Mouse (Mus musculus) left cerebral cortex, adult 2 months (tissue): ENCODE measurements around the gene Chrne. TPM values are rescaled to one million over a fixed set of nuclear protein-coding genes. Genes with fewer than 3 reads are reported as not detected.

Source experiments
- DNase-seq, 2 experiments: peaks; one replicate each; pipeline ENCODE4 v3.0.0; 2021 to 2022; ENCODE audit warnings: low spot score in 2 of 2, mixed read lengths in 1 of 2; ENCODE audit errors: extremely low spot score in 1 of 2
- H3K27ac ChIP-seq: fragments of 200-600 bp; 2 replicates; pipeline ENCODE4 v1.8.1; 2022
- H3K4me3 ChIP-seq: fragments of 200-600 bp; 2 replicates; pipeline ENCODE4 v1.8.1; 2022
- CTCF ChIP-seq: fragments of 200-600 bp; IDR thresholded peaks from 2 replicates; pipeline ENCODE4 v1.8.1; 2022; ENCODE audit warnings: antibody characterized with exemption, mild to moderate bottlenecking, moderate library complexity
- intact Hi-C: fragments of 180-260 bp; cut with DNase I; formaldehyde crosslinking; loops from one replicate; pipeline ENCODE4 v1.15.1; 2025
- total RNA-seq, 2 experiments: library from RNA; stranded (reverse); gene quantifications; 2 replicates each; pipeline ENCODE4 v1.2.3; 2021

The Chrne gene
- total RNA-seq, 2 experiments from 2014 or later = not detected

DNA sequence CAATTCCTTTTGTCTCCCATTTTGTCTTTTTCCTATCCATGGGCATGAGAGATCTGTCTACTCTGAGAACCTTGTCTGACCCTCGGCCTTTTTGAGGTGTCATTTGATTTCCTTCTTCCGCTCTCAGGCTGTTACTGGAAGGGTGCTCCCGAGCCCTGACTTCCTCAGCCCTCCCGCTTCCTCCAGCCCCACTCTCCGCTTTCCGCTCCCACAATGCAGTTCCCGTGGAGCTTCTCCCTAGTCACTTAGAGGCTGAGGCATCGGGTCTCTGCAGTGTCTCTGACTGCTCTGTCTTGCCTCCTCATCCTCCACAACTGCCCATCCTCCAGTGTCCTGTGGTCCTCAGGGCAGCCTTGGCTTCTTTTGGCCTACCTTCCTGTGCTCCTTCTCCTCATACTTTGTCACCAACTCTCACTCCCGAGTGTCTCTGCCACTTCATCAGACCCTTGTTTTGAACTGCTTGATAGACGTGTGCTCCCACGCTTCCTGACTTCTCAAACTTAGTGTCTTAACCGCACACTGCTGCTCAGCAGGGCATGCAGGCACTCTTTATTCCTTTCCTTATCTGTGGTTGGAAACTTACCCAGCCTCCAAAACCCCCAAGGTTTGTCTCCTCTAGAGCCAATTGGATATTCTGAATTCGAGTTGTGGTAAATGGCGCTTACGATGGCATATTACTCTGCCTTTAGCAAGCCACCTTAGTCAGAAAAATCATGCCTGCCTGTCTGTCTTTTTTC, 24.6 kb downstream of the Chrne start:
- TF ChIP-seq CTCF = no peak
- intact Hi-C loops = no loop called here

DNA sequence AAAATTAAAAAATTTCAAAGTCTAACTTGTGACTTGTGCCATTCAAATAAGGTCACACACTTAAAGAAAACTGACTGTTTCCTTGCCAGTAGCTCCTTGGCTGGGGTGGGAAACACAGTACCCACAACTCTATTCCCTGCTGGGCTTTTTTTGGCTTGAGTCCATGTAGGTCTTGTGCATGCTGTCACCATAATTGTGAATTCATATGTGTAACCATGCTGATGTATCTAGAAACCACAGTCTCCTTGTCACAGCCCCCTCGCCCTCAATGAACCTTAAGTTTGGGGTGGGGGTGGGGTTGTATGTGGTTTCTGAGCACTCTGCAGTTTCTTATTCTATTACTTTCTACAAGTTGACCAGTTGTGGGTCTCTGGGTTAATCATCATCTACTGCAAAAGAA, 27.3 kb downstream of the Chrne start:
- no peak overlapping the region for H3K4me3 ChIP-seq
- intact Hi-C loops = no loop called here
- no peak for DNase-seq
- TF ChIP-seq CTCF = no peak
- no peak overlapping the region for H3K27ac ChIP-seq

More for the DNA sequence above, 24.6 kb downstream of the Chrne start:
- H3K4me3 ChIP-seq = no peak overlapping the region
- no peak for DNase-seq
- H3K27ac ChIP-seq = peak overlapping the region; percentile 37

- TF ChIP-seq CTCF = no peak
- intact Hi-C loops = no loop called here
- no peak overlapping the region for H3K4me3 ChIP-seq
- H3K27ac ChIP-seq = peak overlapping the region; percentile 73
- DNase-seq = no peak
Measured at GRCm38 (mm10) chr11:70586954-70587353, 32.1 kb downstream of the Chrne start.

DNA sequence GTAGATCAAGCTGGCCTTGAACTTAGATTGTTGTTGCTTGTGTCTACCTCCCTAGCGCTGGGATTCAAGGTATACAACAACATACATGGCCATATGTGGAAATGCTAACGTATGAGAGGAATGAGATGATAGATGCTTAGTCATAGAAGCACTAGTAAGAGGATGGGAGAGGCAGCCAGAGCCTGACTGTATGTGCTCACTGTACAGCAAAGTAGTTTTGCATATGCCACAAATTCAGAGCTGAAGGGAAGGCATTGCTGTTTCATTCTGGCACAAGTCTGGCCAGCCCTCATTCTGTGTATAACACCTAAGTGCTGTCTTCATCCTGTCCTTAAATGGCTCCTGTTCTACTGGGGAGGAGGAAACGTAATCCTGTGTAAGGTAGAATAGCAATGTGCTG, 32.8 kb downstream of the Chrne start:
- peak overlapping the region; percentile 73 for H3K27ac ChIP-seq
- no peak for TF ChIP-seq CTCF
- no peak for DNase-seq
- H3K4me3 ChIP-seq = no peak overlapping the region
- intact Hi-C loops = no loop called here

- Histone ChIP-seq H3K4me3 (no peak overlapping the region), H3K27ac (peak overlapping the region; percentile 73)
- no peak for TF ChIP-seq CTCF
- intact Hi-C loops = loop anchor here (2.0 kb wide), 1 partner anchor 21 kb away; no protein-coding TSS in a partner anchor
- DNase-seq = no peak
Measured at GRCm38 (mm10) chr11:70585457-70585856, 33.6 kb downstream of the Chrne start.

DNA sequence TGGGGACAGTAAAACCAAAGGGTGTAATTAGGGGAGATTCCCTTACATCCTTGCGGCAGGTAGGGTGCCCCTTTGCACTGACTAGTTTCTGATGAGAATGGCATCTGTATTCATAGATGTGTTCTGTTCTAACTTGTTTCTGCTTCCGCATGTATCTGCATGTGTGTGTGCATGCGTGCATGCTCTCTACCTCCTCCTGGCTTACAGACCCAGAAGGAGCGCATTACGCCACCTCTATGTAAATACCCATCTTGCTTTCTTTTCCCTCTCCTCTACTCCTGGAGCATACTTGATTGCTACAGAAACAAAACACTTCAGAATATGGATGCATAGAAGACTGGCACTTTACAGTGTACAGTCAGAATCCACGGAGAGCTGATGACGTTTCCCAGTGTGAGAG, 35.2 kb downstream of the Chrne start:
- Histone ChIP-seq H3K4me3 (no peak overlapping the region), H3K27ac (peak overlapping the region; percentile 73)
- intact Hi-C loops = loop anchor here (2.0 kb wide), 1 partner anchor 19 kb away; no protein-coding TSS in a partner anchor
- TF ChIP-seq CTCF = no peak; the same call in 1 of the 2 replicates
- no peak for DNase-seq

DNA sequence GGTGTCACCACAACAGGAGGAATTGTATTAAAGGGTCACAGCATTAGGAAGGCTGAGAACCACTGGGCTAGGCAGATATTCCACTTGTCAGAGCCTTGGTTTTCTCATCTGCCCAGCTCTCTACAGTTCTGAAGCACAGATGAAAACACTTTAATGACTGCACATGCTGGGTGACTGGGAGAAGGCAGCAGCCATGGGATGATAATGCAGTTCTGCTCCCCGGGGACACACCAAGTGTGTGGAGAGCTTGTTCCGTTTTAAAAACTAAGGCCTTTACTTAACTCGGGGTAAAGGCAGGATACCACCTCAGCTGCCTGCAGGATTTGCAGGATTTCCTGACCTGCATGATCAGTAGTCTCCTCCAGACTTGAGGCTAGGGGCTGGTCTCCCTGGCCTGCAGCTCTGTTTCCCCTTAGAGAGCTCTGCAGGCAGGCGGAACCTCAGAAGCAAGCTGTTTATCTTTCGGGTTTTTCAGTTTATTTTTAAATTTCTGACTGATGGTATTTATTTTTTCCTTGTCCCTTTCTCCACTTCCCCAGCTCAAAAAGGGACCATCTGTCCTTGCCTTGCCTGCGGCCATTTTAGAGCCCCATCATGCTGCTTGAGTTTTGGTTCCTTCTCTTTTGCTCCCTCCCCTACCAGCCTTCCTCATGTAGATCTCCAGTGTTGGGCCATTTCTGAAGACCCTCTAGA, 35.8 kb downstream of the Chrne start:
- TF ChIP-seq CTCF = no peak
- Histone ChIP-seq H3K27ac (peak overlapping the region; percentile 73), H3K4me3 (no peak overlapping the region)
- intact Hi-C loops = no loop called here
- no peak for DNase-seq

GRCm38 (mm10) chr11:70582196-70582595, 36.8 kb downstream of the Chrne start:
- H3K4me3 ChIP-seq = no peak overlapping the region
- TF ChIP-seq CTCF = no peak
- peak overlapping the region; percentile 73 for H3K27ac ChIP-seq
- DNase-seq = no peak
- intact Hi-C loops = no loop called here

- Histone ChIP-seq H3K27ac (peak overlapping the region; percentile 44; the same call in 1 of the 2 replicates), H3K4me3 (no peak overlapping the region)
- intact Hi-C loops = no loop called here
- TF ChIP-seq CTCF = no peak
- DNase-seq = no peak
Measured at GRCm38 (mm10) chr11:70580921-70581320, 38.1 kb downstream of the Chrne start.

DNA sequence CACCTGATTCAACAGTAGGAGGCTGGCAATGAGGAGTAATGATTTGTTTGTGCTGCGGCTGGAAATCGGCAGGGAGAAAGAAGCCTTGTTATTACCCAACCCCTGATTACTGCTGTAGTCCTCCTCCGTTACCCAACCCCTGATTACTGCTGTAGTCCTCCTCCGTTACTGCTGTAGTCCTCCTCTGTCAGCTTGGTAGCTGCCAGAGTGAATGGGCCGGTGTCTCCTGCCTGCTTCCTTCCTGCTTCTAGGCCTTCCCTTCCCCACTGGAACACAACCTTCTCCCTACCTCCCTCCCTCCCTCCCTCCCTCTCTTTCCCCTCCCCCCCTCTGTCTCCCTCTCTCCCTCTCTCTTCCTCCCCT, 38.7 kb downstream of the Chrne start:
- intact Hi-C loops = no loop called here
- no peak overlapping the region for H3K4me3 ChIP-seq
- H3K27ac ChIP-seq = peak overlapping the region; percentile 72
- no peak for DNase-seq
- TF ChIP-seq CTCF = no peak

DNA sequence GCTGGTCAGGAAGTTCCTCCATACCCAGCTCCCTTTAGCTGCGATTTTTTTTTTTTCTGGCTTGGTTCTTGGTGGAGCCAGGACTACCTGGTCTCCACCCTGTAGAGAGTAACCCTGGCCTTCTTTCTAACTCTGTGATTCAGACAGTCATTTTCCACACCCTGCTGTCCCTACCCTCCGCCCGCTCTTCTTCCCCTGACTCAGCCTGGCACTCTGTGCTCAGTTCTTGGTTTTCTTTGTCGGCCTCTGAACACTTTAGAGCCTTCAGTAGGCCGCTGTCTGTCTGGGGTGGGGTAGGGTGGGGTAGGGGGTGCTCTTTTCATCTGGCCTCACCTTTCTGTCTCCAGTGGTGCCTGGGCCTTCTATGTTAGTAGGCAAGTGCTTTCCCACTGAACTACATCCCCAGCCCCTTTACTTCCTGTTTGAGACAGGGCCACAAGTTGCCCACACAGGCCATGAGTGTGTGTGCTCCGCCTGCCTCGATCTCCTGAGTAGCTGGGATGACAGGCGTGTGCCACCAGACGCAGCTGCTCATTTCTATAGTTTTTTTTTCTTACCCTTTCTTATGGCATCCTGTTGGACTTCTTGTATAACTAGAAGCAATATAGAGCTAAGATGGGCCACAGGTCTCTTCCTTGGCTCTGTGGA, 39.2 kb downstream of the Chrne start:
- TF ChIP-seq CTCF = no peak
- H3K4me3 ChIP-seq = no peak overlapping the region
- H3K27ac ChIP-seq = peak overlapping the region; percentile 72
- no peak for DNase-seq
- intact Hi-C loops = no loop called here

DNA sequence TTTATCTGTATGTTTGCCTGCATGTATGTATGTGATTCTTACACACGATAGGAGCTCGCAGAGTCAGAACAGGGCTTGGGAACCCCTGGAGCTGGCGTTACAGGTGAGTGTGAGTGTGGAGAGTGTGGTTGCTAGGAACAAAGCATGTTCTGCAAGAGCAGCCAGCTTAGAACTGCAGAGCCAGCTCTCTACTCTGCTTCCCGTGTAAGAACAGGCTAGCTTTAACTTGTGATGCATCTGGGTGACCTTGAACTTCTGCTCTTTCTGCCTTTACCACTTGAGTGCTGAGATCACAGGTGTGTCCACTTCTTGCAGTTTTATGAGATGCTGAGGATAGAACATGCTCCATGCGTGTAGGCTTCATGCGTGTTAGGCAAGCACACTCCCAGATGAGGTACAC, 40.1 kb downstream of the Chrne start:
- H3K27ac ChIP-seq = peak overlapping the region; percentile 3; the same call in 1 of the 2 replicates
- intact Hi-C loops = no loop called here

More for the DNA sequence above, 40.1 kb downstream of the Chrne start:
- H3K4me3 ChIP-seq = no peak overlapping the region
- TF ChIP-seq CTCF = no peak
- no peak for DNase-seq
